Mouse (Mus musculus) midbrain, embryonic 16.5 days (tissue): ENCODE measurements around the gene S1pr3. TPM values are rescaled to one million over a fixed set of nuclear protein-coding genes. Genes with fewer than 3 reads are reported as not detected.

Source experiments
- ATAC-seq: fragments of 200-750 bp; cut with Nextera tagmentation; 2 replicates; pipeline ENCODE4 v1.8.0; 2017; ENCODE audit warnings: moderate TSS enrichment
- H3K27ac ChIP-seq: fragments of 300-500 bp; sonication (generic); 2 replicates; pipeline ENCODE4 v1.5.1; 2014; ENCODE audit warnings: mild to moderate bottlenecking, low read length, mixed read lengths
- H3K27me3 ChIP-seq: fragments of 300-500 bp; sonication (generic); 2 replicates; pipeline ENCODE4 v1.6.1; 2014; ENCODE audit warnings: low read depth, low read length, mixed read lengths; ENCODE audit not compliant: control insufficient read depth, insufficient read depth
- H3K36me3 ChIP-seq: fragments of 300-500 bp; sonication (generic); 2 replicates; pipeline ENCODE4 v1.6.1; 2014; ENCODE audit warnings: mild to moderate bottlenecking, low read length, moderate library complexity, mixed read lengths; ENCODE audit not compliant: control insufficient read depth, insufficient read depth
- H3K4me1 ChIP-seq: fragments of 300-500 bp; sonication (generic); 2 replicates; pipeline ENCODE4 v1.6.1; 2014; ENCODE audit warnings: mild to moderate bottlenecking, low read length, mixed read lengths; ENCODE audit not compliant: control insufficient read depth, insufficient read depth
- H3K4me2 ChIP-seq: fragments of 300-500 bp; sonication (generic); 2 replicates; pipeline ENCODE4 v1.6.1; 2014; ENCODE audit warnings: mild to moderate bottlenecking, low read length, mixed read lengths
- H3K4me3 ChIP-seq: fragments of 300-500 bp; sonication (generic); 2 replicates; pipeline ENCODE4 v1.5.1; 2014; ENCODE audit warnings: low read depth, mild to moderate bottlenecking, low read length, moderate library complexity, mixed read lengths
- H3K9ac ChIP-seq: fragments of 300-500 bp; sonication (generic); 2 replicates; pipeline ENCODE4 v1.6.1; 2014; ENCODE audit warnings: low read depth, low read length, mixed read lengths
- H3K9me3 ChIP-seq: fragments of 300-500 bp; sonication (generic); replicated peaks from 2 replicates; pipeline ENCODE4 v1.6.1; 2014; ENCODE audit warnings: mild to moderate bottlenecking, low read length, mixed read lengths; ENCODE audit not compliant: control insufficient read depth, poor library complexity, severe bottlenecking
- WGBS: fragments of 180-500 bp; shearing (Covaris S2); extraction: QIAGEN DNeasy Blood & Tissue Kit; methylation state at CpG from one replicate; pipeline ENCODE4 v1.1.7; 2014; 5-methylcytosine and 5-hydroxymethylcytosine counted together
- polyA plus RNA-seq: library from polyadenylated mRNA; unstranded; fragments of >200 nt; fragmentation: Nextera tagmentation; extraction: Ambion mirVana; gene quantifications from 2 replicates; pipeline ENCODE4 v1.2.1, GENCODE M21; 2015

S1pr3 gene
- polyA plus RNA-seq, 1 experiment from 2014 or later, result 11.9 TPM

DNA sequence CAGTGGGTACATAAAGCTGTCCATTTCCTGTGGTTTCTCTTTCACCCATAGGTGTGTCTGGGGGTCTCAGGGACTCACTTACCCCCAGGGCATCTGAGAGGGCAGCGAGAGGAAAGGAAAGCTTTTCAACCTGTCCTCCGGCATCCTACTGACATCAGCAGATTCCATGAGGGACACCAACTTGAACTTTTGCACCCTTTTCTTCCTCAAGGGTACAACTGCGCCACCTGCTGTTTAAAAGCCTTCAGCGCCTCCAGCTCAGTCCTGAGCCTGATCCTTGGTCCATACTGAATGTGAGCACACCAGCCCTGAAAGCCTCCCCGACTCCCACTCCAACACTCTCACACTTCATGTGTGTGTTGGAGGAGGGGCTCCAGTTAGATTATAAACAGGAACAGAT is 16.2 kb downstream of the S1pr3 start:
- WGBS, result 20% methylated on average over 5 of the region's 5 CpGs
- no peak overlapping the region for H3K4me3 ChIP-seq
- no peak for ATAC-seq
- no peak overlapping the region for H3K4me2 ChIP-seq
- no peaks in the 10 kb centered on the region for H3K27me3 ChIP-seq
- H3K27ac ChIP-seq, result 0 out of 2 replicates have a peak overlapping the region, but pooled peaks have one; percentile 41
- peaks cover 5% of the 10 kb centered on the region for H3K4me1 ChIP-seq
- no peaks in the 10 kb centered on the region for H3K36me3 ChIP-seq
- no peak overlapping the region for H3K9ac ChIP-seq
- no peaks in the 10 kb centered on the region for H3K9me3 ChIP-seq

DNA sequence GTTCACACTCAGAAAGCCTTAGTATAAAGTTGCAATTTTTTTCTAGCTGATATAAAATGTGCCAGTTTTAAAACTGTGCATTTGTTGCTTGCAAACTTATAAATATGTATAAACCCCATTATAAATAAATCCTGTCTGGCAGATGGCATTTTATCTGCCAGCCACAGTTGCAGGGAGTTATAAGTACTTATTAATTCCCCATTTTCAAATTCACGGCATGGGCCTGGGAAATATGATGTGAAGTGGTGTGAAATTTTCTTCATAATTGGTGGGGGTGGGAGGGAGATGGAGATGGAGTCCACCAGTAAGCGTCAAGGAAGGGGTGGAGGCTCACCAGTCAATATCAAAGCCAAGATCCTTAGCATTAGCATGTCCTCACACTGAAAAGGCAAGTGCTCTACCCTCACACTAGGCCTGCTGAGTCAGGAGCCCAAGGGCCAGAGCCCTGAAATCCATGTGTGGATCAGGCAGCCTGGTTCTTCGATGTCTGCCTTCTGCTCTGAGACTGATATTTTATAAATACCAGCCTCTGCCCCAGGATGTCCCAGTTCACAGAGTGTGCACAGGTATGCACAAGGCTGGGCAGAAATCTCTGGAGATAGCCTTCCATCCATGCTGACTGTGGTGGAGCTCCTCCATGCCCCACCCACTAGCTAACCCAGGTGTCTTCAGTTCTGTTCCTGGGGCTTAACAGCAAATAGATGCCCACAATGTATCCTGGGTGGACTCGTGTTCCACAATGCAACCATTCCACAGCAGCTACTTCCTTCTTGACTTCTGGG is 17.4 kb downstream of the S1pr3 start:
- H3K9ac ChIP-seq, result no peak overlapping the region
- no peaks in the 10 kb centered on the region for H3K9me3 ChIP-seq
- 65% methylated on average over 4 of the region's 4 CpGs for WGBS
- no peak overlapping the region for H3K4me2 ChIP-seq
- peak; percentile 59 for ATAC-seq
- H3K4me3 ChIP-seq, result no peak overlapping the region
- H3K27ac ChIP-seq, result peak overlapping the region; percentile 63
- peaks cover 5% of the 10 kb centered on the region for H3K4me1 ChIP-seq
- no peaks in the 10 kb centered on the region for H3K27me3 ChIP-seq
- H3K36me3 ChIP-seq, result no peaks in the 10 kb centered on the region

DNA sequence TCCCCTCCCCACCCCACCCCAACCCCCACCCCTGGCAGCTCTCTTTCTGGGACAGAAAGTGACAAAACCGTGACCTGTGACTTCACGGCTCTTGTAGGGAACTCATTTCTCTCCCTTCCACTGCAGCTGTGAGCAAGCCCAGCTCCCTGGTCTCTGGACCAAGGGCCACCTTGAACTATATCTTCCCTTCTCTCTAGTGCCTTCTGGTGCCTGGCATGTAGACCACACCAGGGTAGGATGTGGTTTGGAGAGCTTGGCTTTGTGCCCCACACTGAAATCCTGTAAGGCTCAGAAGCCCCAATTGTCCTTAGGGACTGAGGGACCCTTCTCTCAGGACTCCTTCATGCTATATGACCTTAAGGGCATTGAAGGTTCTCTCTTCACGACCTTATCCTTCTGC is 24.9 kb downstream of the S1pr3 start:
- peaks cover 8% of the 10 kb centered on the region for H3K4me1 ChIP-seq
- no peaks in the 10 kb centered on the region for H3K9me3 ChIP-seq
- no peak overlapping the region for H3K27ac ChIP-seq
- H3K9ac ChIP-seq, result no peak overlapping the region
- no peak overlapping the region for H3K4me2 ChIP-seq
- H3K36me3 ChIP-seq, result no peaks in the 10 kb centered on the region
- H3K4me3 ChIP-seq, result no peak overlapping the region
- WGBS, result 62% methylated on average over 3 of the region's 3 CpGs
- H3K27me3 ChIP-seq, result no peaks in the 10 kb centered on the region
- no peak for ATAC-seq

DNA sequence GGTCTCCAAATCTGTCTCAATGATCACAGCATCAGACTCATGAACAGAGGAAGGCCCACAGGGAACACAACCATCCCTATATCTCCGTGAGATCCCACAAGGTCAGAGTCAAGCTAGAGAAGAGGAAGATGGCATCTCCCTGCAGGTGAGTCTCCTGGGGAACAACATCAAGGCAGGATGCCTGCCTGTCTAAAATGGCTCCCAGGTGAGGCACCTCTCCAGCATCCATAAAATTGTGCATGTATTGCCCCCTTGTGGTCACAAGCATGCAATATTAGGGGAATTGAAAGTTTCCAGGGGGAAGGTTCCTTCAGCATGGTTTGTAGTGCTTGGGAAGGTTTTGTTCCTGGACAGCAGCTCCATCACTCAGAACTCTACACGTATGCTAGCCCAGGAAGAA is 26.0 kb downstream of the S1pr3 start:
- no peaks in the 10 kb centered on the region for H3K36me3 ChIP-seq
- H3K4me2 ChIP-seq, result no peak overlapping the region
- no peak overlapping the region for H3K4me3 ChIP-seq
- no peak for ATAC-seq
- H3K9ac ChIP-seq, result no peak overlapping the region
- no peaks in the 10 kb centered on the region for H3K27me3 ChIP-seq
- WGBS, result 63% methylated on average over 2 of the region's 2 CpGs
- H3K27ac ChIP-seq, result no peak overlapping the region
- peaks cover 8% of the 10 kb centered on the region for H3K4me1 ChIP-seq
- no peaks in the 10 kb centered on the region for H3K9me3 ChIP-seq

DNA sequence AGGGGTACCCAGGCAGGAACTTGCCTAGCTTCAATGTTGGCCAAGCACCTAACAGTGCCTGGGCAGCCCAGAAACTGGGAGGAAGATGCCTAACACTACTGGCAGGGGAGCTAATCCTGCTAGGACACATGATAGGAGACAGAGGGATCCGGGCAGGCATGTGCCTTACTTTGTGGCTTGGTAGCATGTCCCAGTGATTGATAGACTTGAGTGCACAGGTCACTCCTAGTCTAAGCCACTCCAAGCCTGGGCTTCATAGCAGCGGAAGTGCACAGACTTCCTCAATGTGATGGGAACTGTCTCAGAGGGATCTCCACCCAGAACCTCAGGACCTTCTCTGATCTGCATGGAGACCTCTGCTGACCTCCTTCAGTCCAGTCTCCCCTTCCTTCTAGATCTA is 26.7 kb downstream of the S1pr3 start:
- no peaks in the 10 kb centered on the region for H3K9me3 ChIP-seq
- H3K27ac ChIP-seq, result no peak overlapping the region
- 91% methylated on average over 2 of the region's 2 CpGs for WGBS

DNA sequence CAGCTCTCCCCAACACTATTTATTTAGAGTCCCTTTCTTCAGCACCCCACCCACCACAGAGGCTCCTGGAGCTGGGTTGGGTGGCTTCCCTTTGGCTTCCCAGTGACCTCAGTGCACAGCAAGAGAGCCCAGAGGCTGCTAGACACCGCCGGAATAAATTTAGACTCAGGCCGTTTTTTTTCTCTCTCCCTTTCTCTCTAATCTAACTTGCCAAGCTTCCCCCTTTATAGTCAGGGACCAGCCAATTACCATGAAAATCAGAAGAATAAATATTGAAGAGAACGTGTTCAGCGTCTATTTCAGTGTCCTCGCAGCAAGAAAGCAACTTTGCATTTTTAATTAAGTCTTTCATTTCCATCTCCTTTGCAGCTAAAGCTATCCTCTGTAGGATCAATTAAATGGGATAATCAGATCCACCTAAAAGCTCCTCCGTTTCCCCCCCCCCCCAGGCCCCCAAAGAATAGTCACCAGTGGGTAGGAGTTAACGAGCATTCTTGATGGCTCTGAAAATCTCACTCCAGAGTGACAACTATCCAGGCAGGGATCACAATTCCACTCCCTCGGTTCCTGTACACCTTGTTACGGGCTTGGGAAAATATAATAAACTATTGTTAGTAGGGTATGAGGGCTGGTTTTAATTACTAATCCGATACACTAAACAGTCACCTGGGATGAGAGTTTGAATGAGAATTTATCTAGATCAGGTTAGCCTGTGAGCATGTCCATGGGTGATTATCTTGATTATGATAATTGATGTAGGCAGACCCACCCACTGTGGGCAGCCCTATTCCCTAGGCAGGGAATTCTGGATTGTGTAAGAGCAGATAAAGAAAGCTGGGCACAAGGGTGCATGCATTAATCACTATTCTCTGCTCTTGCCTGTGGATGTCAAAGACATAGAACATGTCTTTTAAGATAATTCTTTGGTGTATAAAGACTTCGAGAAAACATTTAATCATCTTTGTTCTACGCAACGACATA is 29.0 kb downstream of the S1pr3 start:
- Histone ChIP-seq H3K4me1 (peaks cover 8% of the 10 kb centered on the region), H3K27ac (peak overlapping the region; percentile 54)

More for the DNA sequence above, 26.7 kb downstream of the S1pr3 start:
- Histone ChIP-seq H3K36me3 (no peaks in the 10 kb centered on the region), H3K27me3 (no peaks in the 10 kb centered on the region), H3K4me1 (peaks cover 8% of the 10 kb centered on the region), H3K9ac (no peak overlapping the region), H3K4me2 (no peak overlapping the region), H3K4me3 (no peak overlapping the region)
- ATAC-seq, result no peak

DNA sequence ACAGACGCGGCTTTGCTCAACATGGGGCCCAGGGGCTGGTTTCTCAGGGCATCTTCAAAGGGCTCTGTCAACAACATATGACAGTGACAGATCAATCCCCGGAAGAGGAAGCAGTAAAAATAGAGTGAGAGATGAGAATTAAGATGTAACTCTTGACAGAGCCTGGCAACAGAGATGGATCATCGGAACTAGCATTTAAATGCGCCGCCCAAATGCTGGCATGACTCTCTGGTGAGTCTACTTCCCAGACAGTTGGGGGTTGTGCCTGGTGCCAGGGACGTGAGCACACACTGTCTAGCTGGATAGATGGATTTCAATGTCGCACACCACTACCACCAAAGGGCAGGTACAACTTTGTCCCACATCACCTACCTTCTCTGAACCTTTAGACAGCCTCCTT is 34.5 kb downstream of the S1pr3 start:
- no peak overlapping the region for H3K4me2 ChIP-seq
- 80% methylated on average over 8 of the region's 8 CpGs for WGBS
- H3K4me1 ChIP-seq, result no peaks in the 10 kb centered on the region
- no peak for ATAC-seq
- no peaks in the 10 kb centered on the region for H3K9me3 ChIP-seq
- H3K27me3 ChIP-seq, result no peaks in the 10 kb centered on the region
- no peaks in the 10 kb centered on the region for H3K36me3 ChIP-seq
- no peak overlapping the region for H3K9ac ChIP-seq
- H3K27ac ChIP-seq, result no peak overlapping the region
- no peak overlapping the region for H3K4me3 ChIP-seq

More for the DNA sequence above, 29.0 kb downstream of the S1pr3 start:
- H3K4me2 ChIP-seq, result no peak overlapping the region
- H3K9ac ChIP-seq, result no peak overlapping the region
- ATAC-seq, result peak; percentile 59
- WGBS, result 33% methylated on average over 14 of the region's 14 CpGs
- H3K4me3 ChIP-seq, result no peak overlapping the region
- H3K36me3 ChIP-seq, result no peaks in the 10 kb centered on the region
- H3K9me3 ChIP-seq, result no peaks in the 10 kb centered on the region
- no peaks in the 10 kb centered on the region for H3K27me3 ChIP-seq

DNA sequence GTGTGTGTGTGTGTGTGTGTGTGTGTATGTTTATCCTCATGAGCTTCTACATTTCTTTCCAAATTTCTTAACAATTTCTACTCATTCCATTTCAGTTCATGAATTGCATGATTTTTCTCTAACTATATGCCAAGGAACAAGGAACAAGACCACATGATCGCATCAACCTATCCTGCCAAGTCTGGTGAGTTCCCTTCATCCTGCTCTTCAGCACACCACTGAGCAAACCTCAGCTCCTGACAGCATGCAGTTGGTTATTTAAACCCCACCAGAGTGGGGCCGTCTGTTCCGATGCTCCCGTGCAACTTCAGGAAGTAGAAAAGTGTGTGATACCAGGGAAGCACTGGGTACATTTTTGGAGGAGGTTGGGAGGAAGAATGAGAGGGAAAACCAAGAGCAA is 38.1 kb downstream of the S1pr3 start:
- Histone ChIP-seq H3K4me3 (no peak overlapping the region), H3K36me3 (no peaks in the 10 kb centered on the region), H3K9ac (no peak overlapping the region), H3K9me3 (no peaks in the 10 kb centered on the region), H3K27me3 (no peaks in the 10 kb centered on the region), H3K27ac (no peak overlapping the region), H3K4me2 (no peak overlapping the region), H3K4me1 (no peaks in the 10 kb centered on the region)
- 92% methylated on average over 4 of the region's 4 CpGs for WGBS
- ATAC-seq, result no peak
